Mouse (Mus musculus) telencephalon, adult 2 months (tissue): ENCODE measurements at regions not wholly inside any gene's neighbourhood (a gene's known extent, or its start where the extent isn't known, plus 50 kb on each side); places are given as distances from the start of the nearest gene placed in this dataset.

Experiments
- DNase-seq: peaks from one replicate; pipeline ENCODE4 v3.0.0-alpha.2; 2011; ENCODE audit warnings: low read depth, low spot score

DNA sequence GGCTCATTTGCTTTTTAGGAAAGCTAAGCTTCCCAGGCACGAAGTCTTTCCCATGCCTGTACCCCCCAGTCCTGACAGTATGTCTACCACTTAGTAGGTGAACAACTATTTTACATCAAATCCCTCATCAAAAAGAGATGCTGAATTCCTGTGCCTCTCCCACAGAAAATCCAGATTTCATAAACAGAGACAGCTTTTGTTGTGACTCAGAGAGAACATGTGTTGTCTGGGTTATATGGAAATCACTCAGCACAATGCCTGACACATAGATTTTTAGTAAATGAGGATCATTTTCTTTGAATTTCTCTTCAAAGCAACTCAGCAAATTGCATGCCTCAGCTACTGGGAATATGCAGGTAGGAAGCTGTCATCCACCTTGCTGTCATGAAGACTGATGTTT, 193.5 kb downstream of the Usp46 start:
- DNase-seq = peak; percentile 39

DNA sequence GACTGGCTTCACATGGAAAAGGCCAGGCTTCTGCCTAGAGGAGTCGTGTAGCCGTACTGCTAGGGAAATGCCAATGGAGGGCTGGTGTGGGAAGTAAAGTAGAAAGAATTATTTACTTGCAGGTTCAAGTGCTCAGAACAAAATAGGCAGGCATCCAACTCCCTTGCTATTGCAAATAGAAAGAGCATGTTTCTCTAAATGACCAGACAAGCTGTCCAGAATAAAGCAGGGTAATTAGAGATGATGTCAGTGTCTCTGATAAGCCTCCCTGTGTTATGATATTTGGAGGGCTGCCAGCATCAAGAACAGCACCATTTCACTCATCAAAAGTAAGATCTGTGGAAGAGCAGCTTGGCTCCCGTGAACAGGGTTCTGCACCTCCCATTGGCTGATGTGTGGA, 192.4 kb downstream of the Usp46 start:
- no peak for DNase-seq

DNA sequence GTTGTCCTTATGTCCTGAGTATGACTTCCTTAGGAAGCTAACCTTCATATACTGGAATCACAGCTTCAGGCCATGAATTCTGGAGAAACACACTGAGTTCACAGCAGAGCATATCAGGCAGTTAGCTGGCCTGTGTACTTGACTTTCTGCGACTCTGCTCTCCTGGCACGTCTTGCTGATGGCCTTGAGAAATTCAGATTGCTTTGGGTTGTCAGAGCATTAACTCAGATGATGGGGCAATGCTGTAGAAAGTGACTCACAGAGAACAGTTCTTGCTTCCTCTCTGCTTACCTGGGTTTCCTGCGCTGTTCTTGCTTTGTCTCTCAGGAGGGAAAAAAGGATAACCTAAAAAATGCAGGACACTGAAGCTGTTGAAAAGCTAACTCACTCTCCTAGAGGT, 187.3 kb downstream of the Usp46 start:
- DNase-seq = no peak

DNA sequence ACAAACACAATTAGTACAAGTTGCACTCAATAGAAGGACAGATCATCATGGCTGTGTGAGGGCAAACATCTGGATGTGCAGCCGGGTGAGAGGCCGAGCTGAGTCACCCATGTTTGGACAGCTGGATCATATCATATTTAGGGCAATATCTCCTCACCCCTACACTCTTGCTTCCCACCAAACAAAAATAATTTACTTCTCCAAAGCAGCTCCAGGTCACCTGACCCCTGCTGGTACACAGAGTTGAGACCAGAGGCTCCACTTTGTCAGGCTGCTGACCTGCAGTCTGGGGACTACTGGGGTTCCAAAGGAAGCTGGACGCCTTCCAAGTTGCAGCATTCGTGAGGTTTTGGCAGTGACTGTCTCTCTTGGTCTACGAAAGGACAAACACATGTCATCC, 186.3 kb downstream of the Usp46 start:
- no peak for DNase-seq

DNA sequence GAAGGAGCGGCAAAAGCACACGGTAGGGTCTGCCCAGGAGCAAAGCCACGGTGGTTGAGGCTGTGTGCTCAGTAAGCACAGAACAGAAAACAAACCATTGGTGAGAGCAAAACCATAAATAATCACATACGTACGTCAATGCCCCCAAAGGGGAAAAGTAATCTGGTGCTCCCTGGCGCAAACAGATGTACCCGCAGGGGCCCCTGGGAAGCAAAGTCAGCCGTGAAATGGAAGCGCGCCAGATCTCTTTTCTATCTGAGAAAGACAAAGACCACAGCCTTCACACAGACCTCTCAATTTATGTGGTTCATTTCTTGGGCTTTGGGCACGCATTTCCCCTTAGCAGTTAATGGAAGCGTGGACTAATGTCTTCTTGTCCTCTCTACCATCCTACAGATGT, 183.2 kb downstream of the Usp46 start:
- no peak for DNase-seq

DNA sequence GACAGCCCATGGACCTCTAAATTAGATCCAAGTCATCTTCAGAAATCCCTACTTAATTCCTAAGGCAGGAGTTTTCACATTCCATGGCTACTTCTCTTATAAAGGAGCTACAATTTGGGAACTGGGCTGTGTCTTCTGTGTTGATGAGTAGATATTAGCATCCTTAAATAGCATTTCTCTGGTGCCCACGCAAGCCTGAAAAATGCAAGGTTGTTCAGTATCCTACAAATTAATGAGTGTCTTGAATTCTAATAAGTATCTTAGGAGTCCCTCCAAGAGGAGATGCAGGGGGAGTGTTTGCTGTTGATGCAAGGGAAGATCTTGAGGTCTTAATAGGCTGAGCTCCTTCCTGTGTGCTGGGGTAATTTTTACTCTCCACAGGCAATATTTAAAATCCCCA, 182.5 kb downstream of the Usp46 start:
- no peak for DNase-seq

DNA sequence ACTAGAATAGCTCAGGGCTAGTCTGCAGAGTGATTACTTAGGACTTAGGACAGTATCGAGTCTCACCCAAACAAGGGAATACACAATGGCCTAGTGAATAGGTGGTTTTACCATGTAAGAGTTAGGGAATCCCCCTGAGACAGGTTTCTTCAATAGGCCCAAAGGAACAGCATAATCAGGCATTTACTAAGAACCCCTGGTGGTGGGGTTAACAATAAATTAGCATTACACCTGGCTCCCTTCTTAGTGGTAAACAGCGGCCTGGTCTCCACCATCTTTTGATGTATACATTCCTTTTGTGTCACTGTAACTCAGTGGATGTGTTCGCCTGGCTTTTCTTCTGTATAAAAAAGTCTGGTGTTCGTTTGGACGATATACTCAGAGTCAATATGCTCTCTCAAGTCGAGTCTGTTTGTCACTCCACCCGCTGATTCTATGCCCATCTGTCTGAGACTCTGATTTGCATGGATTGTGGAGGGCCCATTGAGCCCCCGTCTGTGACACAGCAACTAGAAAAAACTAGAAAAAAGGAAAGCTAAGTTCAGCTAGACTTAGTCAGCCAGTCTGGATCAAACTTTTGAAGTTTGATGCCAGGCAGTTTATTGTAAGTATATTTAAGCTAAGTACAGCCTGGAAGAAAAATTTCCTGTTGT, 180.8 kb downstream of the Usp46 start:
- no peak for DNase-seq

DNA sequence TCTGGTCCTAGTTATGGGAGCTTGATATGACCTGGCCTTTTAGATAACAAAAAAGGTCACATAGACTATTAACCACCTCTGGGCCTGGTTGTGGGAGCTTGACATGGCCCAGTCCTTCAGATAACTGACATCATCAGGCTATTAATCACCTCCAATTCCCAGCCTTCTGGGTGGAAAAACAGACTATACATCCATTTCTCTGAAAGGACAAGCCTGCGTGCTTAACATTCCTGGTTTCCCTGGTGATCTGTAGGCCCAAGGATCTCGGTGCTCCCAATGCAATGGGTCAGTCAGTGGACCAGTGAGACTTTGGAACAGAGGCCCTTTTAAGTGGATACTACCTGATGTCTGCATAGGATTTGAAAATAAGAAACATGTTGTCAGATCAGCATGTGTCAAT, 179.8 kb downstream of the Usp46 start:
- no peak for DNase-seq

DNA sequence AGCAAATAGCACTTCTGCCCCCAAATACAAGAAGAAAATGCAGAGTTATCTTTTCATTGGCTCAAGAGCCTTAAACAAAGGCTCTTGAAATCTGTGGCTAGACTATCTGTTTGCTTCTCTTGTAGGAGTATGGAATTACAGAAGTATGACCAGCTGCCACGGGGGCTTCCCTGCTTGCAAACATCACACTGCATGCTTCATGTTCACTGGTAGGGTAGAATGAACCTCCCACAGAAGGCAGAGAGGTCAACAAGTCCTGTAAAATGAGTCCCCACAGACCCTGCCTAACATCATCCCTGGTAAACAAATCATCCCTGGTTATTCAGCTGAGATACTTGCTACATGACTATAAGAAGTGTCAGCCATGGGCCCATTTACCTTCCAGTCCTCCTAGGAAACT, 178.9 kb downstream of the Usp46 start:
- DNase-seq = no peak

DNA sequence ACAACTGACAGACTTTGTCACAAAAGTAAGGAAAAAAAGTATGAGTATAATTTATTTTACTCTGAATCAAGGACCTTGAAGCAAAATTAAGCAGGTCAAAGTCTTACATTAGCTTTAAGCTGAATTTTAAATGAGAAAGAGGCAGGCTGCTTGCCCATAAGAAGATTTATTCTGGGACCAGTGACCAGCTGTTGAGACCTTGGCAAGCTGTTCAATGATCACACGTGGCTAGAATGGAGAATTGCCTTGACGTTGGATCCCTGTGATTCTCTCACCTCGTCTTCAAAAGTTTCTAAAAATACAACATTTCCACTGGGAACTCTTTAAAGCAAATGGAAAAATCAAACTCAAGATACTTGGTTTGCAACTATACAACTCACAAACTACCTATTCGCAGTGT, 177.3 kb downstream of the Usp46 start:
- DNase-seq = no peak

DNA sequence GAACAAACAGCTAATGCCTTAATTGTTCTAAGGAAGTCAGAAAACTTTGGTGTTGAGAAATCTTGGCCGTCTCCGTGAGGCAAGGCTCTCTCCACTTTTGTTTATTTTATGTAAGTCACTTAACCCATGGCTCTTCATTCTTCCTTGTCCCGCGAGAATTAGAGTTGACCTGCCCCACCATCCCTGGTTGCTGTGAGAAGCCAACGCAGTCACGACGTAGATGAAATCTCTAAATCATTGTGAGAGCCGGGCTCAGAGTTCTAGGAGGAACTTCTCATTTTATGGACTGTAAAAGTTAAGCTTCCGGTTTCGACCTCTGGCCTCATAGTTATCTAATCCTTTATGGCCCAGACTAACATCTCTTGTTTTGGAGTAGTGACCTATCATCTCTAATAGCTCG, 176.6 kb downstream of the Usp46 start:
- DNase-seq = no peak

DNA sequence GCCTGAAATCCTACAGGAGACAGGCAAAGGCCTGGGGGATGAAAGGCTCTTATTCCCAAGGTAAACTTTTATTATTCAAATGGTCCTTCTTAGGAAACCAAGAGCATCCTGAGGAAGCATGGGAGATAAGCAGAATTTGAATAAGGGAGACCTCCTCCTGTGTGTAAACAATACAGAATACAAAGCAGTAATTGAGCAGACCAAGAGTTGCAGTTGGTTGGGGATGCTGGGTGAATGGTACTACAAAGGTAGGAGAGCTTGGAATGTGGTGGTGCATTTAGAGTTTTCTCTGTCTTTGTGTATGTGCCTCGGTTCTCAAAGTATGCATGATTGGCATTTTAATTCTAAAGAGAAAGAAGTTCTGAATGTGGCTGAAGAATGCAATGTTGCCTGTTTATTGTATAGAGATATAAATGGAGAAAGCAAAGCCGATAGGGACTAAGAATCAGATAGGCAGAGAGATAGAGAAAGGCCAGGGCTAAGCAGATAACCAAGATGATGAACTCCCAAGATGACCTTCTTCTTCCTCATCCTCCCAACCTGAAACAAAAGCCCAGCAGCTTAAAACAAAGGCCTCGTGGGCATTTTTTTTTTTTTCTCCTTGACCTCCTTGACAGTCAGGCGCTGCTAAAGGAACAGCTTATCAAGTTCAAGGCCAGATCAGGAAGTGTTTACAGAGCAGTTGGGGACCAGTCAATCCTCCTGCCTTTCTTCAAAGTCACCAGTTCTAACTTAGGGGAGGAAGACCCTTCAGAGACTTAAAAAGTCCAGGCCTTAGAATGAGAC, 175.6 kb downstream of the Usp46 start:
- DNase-seq = no peak

DNA sequence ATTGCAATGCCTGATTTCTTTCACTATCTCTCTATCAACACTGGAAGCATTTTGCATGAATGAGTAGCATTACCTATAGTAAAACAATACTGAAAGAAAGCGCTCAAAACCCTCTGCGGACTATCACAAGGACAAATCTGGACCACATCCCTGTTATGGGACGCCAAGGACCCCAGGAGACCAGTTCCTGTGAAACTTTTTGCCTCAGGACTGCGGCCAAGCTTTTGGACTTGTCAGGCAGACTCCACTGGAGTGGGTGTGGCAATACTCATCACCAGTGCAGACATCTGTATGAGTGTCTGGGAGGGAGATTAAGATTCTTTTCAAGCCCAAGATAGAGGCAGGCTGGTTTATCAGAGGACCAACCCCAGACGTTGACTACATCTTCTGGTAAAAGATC, 173.0 kb downstream of the Usp46 start:
- DNase-seq = no peak

DNA sequence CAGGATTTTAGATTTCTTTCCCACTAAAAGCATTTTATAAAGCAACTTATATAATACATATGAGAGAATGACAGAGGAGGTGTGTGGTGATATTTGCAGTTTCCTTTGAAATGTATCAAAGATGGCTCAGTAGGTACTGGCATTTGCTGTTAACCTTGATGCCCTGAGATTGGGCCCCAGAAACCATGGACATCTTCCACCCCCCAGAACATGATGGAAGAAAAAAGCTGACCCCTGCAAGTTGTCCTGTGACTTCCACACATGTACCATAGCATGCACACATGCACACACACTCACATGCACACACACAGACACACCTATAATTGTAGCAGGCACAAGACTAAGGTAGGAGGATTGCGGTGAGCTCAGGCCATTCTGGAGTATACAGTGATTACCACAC, 171.4 kb downstream of the Usp46 start:
- DNase-seq = no peak

DNA sequence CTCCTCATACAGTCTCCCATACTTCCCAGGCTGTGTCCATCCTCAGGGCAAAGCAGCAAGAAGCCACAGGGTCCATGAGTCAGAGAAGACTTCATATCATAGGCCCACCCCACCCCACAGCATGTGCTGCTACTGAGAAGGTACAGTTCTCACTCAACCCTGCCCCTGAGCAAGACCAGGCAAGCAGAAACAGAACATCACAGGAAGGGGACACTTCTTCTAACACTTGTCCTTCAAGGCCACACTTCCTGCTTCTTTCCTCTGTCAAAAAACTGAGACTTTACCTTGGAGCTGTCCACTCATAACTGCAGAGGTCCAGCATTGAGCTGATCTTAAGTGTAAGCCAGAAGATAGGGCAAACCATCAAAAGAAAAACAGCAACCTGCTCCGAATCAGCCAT, 166.6 kb downstream of the Usp46 start:
- no peak for DNase-seq

DNA sequence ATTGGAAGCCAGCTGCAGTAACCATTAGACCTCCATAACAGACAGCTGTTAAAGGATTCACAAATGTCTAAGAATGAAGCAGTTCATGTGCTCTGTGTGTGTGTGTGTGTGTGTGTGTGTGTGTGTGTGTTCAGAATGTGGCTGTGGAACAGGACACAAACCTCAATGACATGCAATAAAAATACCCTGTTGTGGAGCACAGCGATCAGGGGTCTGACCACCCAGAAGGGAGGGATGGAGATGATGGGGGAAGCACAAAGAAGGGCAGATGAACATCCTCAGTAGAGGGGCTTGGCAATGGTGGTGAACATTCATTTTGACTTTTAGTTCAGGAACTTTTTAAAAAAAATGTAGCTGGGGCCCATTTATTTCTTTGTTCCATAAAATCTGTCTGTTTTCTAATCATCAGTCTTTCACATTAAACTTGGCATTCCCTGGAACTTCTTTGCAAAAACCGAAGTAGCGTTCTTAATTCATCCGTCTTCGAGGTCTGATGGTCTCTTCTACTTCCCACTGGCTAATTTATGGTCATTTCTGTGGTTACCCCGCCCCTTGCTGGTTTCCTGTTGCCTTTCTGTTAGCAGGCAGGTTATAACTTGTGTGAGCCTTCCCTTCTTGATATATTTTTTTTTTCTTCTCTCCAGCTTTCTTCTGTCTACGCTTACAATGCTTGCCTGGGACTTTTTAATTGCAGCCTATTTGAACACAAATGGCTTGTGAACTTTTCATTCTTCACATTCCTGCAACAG, 165.6 kb downstream of the Usp46 start:
- no peak for DNase-seq

DNA sequence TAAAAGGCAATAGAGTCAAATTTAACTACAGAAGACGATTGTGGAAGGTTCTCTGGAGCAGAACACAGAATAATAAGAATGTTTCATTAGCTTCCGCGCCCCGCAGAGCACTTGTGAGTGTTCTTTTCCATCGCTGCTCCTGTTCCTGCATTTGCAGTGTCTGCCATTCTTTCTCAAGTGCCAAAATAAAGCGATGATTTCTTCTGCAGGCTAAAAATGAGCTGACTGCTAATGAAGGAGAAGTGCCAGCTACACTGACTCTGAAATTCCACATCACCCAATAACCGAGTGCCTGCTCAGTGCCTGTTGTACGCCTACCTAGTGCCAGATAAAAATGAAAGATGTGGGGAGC, 165.0 kb downstream of the Usp46 start:
- DNase-seq = peak; percentile 70

DNA sequence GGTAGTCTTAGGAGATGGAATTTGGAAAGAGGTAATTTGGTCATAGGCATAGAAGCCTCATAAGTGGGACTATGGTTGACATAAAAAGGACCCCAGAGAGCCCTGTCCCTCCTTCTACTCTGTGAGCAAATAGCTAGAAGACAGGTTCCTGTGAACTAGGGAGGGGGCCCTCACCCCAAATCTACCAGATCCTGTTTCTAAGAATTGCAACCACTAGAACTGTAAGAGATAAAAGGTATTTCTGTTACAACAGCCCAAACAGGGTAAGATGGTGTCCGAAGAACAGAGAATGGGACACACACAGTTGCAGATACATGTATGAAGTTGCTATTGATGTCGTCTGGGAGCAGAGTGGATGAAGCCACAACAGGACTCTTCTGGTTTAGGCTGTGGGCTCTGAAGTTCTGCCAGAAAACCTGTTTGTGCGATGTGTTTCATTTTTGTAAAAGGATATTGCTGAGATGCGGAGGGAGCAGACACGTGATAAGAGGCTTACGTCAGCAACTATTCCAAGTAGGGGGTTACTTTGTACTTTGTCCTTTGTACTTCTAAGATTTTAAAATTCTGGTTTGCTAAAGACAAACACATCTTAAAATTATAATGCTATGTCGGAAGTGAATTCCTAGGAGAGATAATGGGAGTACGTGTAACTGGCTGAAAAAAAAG, 164.0 kb downstream of the Usp46 start:
- DNase-seq = no peak

DNA sequence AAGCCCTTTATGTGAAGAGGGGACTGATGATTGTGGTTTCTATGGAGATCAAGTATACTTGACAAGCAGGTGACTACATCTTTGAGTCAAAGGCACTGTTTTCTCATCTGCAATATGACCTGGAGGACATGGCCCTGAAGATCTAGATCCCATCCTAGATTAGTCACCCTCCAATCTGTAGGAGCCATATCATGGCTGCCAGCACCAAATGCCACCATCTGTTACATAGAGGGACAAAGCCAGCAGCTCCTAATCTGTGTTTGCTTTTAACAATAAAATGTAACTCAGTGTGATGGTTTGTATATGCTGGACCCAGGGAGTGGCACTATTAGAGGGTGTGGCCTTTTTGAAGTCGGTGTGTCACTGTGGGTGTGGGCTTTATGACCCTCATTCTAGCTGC, 156.1 kb downstream of the Usp46 start:
- DNase-seq = no peak

DNA sequence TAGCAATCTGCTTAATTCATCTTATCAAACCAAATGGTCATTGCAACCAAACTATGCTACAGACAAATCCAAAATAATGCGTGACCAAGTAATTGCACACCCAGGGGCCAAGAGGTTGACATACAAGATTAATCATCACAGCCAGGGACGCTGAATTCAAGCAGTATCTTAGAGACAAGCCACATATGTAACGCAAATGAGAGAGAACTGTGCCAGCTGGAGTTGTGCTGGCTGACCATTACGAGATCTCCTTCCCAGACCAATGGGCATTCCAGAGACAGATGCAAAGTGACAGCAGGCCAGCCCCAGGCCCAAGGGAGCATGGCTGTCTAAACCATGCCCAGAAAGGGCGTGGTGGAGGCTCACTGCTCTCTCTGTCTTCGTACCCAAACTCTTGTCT, 155.1 kb downstream of the Usp46 start:
- DNase-seq = no peak

DNA sequence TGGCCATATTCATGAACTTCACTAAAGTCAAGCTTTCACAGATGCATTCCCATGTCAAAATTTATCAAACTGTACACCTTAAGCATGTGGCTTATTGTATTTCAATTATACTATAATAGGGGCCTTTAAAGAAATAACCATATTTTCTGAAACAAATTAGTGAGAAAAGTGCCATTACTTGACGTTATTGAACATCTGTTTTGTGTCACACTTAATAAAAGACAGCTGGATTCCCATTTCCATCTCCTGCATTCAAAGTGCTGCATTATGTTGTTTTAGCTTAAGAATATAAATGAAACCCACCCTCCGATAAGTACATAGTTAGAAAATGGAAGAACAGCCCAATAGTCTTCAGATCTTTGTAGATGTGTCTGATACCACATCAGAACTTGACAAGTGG, 150.2 kb downstream of the Usp46 start:
- DNase-seq = no peak

DNA sequence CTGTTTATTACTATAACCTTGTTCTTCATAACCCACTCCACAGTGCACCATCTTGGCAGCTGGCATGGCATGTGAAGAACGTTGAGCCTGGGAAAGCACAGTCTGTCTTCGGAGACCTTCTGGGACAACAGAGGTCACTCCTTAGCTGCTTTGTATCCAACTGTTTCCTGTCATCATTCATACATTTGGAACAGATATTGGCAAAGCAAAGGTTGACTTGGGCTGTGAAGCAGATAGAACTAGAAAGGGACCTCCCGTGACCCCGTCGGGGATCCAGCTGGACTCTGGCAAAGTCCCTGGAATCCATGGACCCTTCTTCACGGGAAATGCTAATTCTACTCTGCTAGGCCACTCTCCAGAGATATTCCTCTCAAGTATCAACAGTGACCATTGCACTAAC, 148.3 kb downstream of the Usp46 start:
- DNase-seq = no peak
